Comparison of ENCODE assay signal across 8 mouse cellular contexts in genomic region chr17:44738121-44738637, GRCm38 (mm10). TPM values are rescaled to one million over a fixed set of nuclear protein-coding genes. Genes with fewer than 3 reads are reported as not detected.
DNase-seq lines count a peak whose midpoint lies in the region; ATAC-seq and TF ChIP-seq lines count a peak whose summit lies in the region.

No protein-coding gene starts in this region.

- H3K4me2 ChIP-seq in forebrain, postnatal 0 days (ENCODE audit: low read depth) = peak overlapping the region; percentile 85; the same call in 1 of the 2 replicates

- peak overlapping the region; percentile 83 for H3K4me3 ChIP-seq in layer of hippocampus, adult 2 months
- peak overlapping the region; percentile 45 for H3K4me3 ChIP-seq in bone marrow, adult 2 months (replicated peaks; ENCODE audit: control insufficient read depth, low read depth, low read length)
- peak overlapping the region; percentile 5; the same call in 1 of the 2 replicates for H3K4me3 ChIP-seq in forebrain, postnatal 0 days (ENCODE audit: low read depth, low read length)
- H3K4me3 ChIP-seq in megakaryocyte, embryonic 14.5 days (replicated peaks) = peak overlapping the region; percentile 90
- no peak overlapping the region for H3K4me3 ChIP-seq in kidney, adult 2 months (ENCODE audit: insufficient read depth, low read depth, low read length)

- no peak overlapping the region for H3K27ac ChIP-seq in layer of hippocampus, adult 2 months
- H3K27ac ChIP-seq in bone marrow, adult 2 months (ENCODE audit: control insufficient read depth, insufficient read depth, low read depth, low read length, poor library complexity) = no peak overlapping the region
- no peak overlapping the region for H3K27ac ChIP-seq in forebrain, postnatal 0 days (ENCODE audit: low read depth, low read length)
- H3K27ac ChIP-seq in kidney, adult 2 months (ENCODE audit: insufficient read depth, low read depth, low read length) = no peak overlapping the region

- no peaks in the 10 kb centered on the region; the same call in 1 of the 2 replicates for H3K4me1 ChIP-seq in bone marrow, adult 2 months (ENCODE audit: control insufficient read depth, insufficient read depth, low read length)
- peaks cover 9% of the 10 kb centered on the region; the same call in 1 of the 2 replicates for H3K4me1 ChIP-seq in forebrain, postnatal 0 days (ENCODE audit: insufficient read depth)
- H3K4me1 ChIP-seq in megakaryocyte, embryonic 14.5 days = peaks cover 39% of the 10 kb centered on the region
- H3K4me1 ChIP-seq in kidney, adult 2 months (ENCODE audit: control insufficient read depth, insufficient read depth, low read length) = no peaks in the 10 kb centered on the region

- WGBS in bone marrow, adult 2 months = under 1% methylated on average over 21 of the region's 22 CpGs
- WGBS in forebrain, postnatal 0 days = 4% methylated on average over 17 of the region's 22 CpGs
- WGBS in kidney, adult 2 months = 13% methylated on average over 22 of the region's 22 CpGs

- ATAC-seq in forebrain, postnatal 0 days = no peak

- H3K9me3 ChIP-seq in forebrain, postnatal 0 days (ENCODE audit: low read length) = no peaks in the 10 kb centered on the region
- H3K9me3 ChIP-seq in megakaryocyte, embryonic 14.5 days = no peaks in the 10 kb centered on the region

- no peak for TF ChIP-seq POLR2A in bone marrow, adult 2 months (IDR thresholded peaks at IDR 0.05; ENCODE audit: borderline replicate concordance, control insufficient read depth, low read depth, low read length)
- no peak for TF ChIP-seq POLR2A in kidney, adult 2 months (IDR thresholded peaks at IDR 0.05; ENCODE audit: low read depth, low read length)

- H3K9ac ChIP-seq in forebrain, postnatal 0 days = no peak overlapping the region

- peak; percentile 42 for TF ChIP-seq CTCF in layer of hippocampus, adult 2 months (conservative IDR thresholded peaks at IDR 0.05)
- no peak for TF ChIP-seq CTCF in bone marrow, adult 2 months (IDR thresholded peaks at IDR 0.05; ENCODE audit: control insufficient read depth, insufficient read depth, low read length)
- peak; percentile 48 for TF ChIP-seq CTCF in forebrain, postnatal 0 days (IDR thresholded peaks at IDR 0.05; ENCODE audit: low read depth)
- no peak for TF ChIP-seq CTCF in kidney, adult 2 months (conservative IDR thresholded peaks at IDR 0.05; ENCODE audit: insufficient read depth, insufficient read length, low read depth, low read length)

- H3K27me3 ChIP-seq in forebrain, postnatal 0 days (ENCODE audit: insufficient read depth, low read length) = peaks cover 35% of the 10 kb centered on the region
- H3K27me3 ChIP-seq in megakaryocyte, embryonic 14.5 days (replicated peaks) = peaks cover 63% of the 10 kb centered on the region
- H3K27me3 ChIP-seq in kidney, adult 2 months (replicated peaks; ENCODE audit: control insufficient read depth, insufficient read depth, low read length) = no peaks in the 10 kb centered on the region; the same call in 1 of the 2 replicates

- DNase-seq in layer of hippocampus, adult 2 months (ENCODE audit: low spot score in 2 of 2) = peak in 1 of 2 experiments; percentile 5
- DNase-seq in layer of hippocampus, adult 8-10 months (ENCODE audit: low spot score in 2 of 2) = no peak
- peak; percentile 56 for DNase-seq in forebrain, postnatal 0 days
- no peak for DNase-seq in cerebellum, adult 8-10 months
- DNase-seq in testis, postnatal 10 days (ENCODE audit: low spot score) = no peak
- DNase-seq in kidney, adult 2 months = no peak

- no peaks in the 10 kb centered on the region for H3K36me3 ChIP-seq in forebrain, postnatal 0 days (ENCODE audit: insufficient read depth)
- no peaks in the 10 kb centered on the region for H3K36me3 ChIP-seq in megakaryocyte, embryonic 14.5 days (replicated peaks; ENCODE audit: low read length)
- H3K36me3 ChIP-seq in kidney, adult 2 months (ENCODE audit: control insufficient read depth, insufficient read depth, low read length) = no peaks in the 10 kb centered on the region

RNA-seq across cellular contexts. Expression of gene Supt3, which starts 38.8 kb away (rescaled TPM):
- 10 to 100 TPM; 14.9 to 18.7 TPM for total RNA-seq in layer of hippocampus, adult 2 months (2021)
- 10 to 100 TPM; 15.4 to 17.6 (median 16.1) TPM for total RNA-seq in layer of hippocampus, adult 8-10 months (2022)
- 9.5 and 12.6 TPM in 2 replicates for polyA plus RNA-seq in bone marrow, adult 2 months (2011; ENCODE audit: insufficient read depth, insufficient read length, low replicate concordance, missing spikeins)
- 3.2 and 5.5 TPM in 2 replicates for total RNA-seq in forebrain, postnatal 0 days (2014; rRNA removed)
- 20.5 and 24.5 TPM in 2 replicates for polyA plus RNA-seq in forebrain, postnatal 0 days (2015; fragmentation: Nextera tagmentation; extraction: Ambion mirVana)
- polyA plus RNA-seq in megakaryocyte, embryonic 14.5 days (2012; ENCODE audit: insufficient read depth, low replicate concordance) = 11.1 and 11.4 TPM in 2 replicates
- 5.5 and 6.4 TPM in 2 replicates for polyA plus RNA-seq in kidney, adult 2 months (2012; rRNA removed)

Comparison
In these comparisons a context has a peak if more than half of its experiments do, and no peak if none do; other contexts are left out.
1. CTCF ChIP-seq: peak in layer of hippocampus, adult 2 months (single experiment) and forebrain, postnatal 0 days (single experiment); none in bone marrow, adult 2 months (single experiment) and kidney, adult 2 months (single experiment).